Mouse (Mus musculus): ENCODE measurements around the gene Isg20. TPM values are rescaled to one million over a fixed set of nuclear protein-coding genes. Genes with fewer than 3 reads are reported as not detected.

Gene Isg20
- total RNA-seq, 2 experiments from 2014 or later: 7.7 to 35.0 TPM

DNA sequence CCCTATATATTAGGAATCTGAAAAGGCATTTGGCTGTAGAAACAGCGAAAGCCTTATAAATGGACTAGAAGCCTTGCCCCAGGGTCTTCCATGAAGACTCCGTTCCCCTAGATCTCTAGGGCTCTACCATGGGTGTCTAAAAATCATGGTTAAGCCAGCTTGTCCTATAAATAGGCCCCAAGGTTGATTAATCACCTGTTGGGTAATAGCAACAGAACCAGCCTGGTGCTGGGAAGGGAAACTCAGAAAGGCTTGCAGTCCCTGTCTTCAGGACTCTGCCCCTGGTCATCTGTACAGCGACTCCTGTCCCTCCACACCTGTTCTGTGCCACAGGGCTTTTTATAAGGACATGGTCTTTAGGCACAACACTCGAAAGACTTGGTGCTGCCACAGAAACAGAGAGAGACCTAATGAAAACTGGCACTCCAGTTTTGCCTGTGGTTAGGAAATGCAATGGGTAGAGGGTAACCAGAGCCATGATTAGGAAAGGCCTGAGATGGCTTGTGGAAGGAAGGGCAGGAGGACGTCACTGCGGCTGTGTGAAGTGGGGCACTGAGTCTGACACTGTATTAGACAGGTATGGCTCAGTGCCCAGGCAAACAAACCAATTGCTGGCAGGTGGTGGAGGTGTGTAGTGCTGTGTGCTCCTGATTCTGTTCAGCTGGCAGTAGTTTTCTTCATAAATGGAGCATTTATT, 9.9 kb upstream of the Isg20 start:
- peak; percentile 84 for ATAC-seq (replicated peaks; ENCODE audit: poor library complexity)

DNA sequence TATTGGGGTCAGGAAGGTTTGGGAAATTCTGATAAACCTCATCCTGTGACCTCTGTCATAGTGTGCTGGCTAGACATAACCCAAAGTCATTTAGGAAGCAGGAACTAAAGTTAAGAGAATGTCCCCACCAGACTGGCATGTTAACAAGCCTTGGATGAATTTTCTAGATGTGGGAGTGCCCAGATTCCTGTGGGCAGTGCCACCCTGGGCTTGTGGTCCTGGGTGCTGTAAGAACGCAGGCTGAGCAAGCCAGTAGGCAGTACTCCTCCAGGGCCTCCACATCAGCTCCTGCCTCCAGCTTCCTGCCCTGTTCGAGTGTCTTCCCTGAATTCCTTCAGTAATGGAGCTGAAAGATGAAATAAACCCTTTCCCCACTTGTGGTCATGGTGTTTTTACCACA, 9.0 kb upstream of the Isg20 start:
- ATAC-seq (replicated peaks; ENCODE audit: poor library complexity): no peak

DNA sequence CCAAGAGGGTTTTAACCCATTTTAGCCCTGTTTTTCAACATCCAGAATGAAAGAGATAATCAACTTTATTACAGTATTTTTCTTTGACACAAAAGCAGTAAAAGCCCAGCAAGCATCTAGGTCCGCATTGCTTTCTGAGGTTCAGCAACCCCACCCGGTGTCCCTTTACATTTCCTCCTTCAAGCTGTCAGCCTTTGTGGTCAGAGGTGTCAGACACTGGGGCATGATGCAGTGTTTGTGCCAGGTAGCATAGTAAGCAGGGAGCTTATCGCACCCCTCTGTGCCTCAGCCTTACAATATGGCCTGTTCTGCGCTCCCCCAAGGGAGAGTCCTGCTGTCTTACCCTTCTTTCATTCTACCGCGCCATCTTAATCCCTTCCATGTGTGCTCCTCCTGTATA, 4.2 kb upstream of the Isg20 start:
- ATAC-seq (replicated peaks; ENCODE audit: poor library complexity): no peak

DNA sequence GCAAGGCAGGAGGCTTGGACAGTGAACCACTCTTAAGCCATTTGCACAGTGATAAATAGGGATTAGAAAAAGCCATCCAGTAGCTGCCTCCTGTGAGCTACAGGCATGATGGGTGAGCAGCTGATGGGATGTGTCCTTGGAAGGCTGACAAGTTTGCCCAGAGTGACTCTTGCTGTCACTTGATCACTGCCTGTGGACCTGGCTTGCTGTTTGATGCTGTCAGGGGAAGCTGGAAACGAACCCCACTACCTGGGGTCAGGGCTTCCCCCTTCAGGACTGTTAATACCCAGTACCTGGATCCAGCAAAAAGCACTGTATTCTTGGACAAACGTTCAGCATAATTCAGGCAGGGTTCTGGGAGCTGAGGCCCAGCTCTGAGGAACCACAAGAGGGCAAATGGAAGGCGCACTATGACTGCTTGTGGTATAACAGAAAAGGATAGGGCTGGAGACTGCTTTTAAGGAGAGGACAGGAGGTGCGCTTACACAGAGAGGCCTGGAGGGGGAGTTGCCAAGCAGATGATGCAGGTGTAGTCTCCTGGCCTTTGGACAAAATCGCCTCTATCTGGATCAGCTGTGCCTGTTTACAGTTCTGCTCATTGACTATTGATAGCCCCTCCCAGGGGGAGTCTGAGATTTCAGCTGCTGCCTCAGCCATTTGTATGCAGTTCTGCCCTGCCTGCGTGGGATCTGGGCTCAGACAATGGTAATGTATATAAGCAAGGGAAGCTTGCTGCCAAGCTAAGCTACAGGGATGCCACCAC, 2.7 kb upstream of the Isg20 start:
- peak; percentile 29 for ATAC-seq (replicated peaks; ENCODE audit: poor library complexity)

DNA sequence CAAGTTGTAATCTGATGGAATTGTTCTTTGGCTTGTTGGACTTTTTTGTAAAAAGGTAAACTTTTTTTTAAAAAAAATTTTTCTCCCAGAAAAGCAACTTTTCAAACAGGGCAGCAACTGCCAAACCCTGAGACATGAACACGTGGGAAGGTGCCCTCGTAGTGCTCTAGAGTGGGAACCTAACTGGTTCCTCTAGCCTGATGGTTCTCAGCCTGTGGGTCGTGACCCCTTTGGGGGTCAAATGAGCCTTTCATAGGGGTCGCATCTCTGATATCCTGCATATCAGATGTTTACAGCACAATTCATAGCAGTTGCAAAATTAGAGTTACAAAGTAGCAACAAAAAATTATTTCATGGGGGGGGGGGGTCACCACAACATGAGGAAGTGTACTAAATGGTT, 2.0 kb upstream of the Isg20 start:
- no peak for ATAC-seq (replicated peaks; ENCODE audit: poor library complexity)

DNA sequence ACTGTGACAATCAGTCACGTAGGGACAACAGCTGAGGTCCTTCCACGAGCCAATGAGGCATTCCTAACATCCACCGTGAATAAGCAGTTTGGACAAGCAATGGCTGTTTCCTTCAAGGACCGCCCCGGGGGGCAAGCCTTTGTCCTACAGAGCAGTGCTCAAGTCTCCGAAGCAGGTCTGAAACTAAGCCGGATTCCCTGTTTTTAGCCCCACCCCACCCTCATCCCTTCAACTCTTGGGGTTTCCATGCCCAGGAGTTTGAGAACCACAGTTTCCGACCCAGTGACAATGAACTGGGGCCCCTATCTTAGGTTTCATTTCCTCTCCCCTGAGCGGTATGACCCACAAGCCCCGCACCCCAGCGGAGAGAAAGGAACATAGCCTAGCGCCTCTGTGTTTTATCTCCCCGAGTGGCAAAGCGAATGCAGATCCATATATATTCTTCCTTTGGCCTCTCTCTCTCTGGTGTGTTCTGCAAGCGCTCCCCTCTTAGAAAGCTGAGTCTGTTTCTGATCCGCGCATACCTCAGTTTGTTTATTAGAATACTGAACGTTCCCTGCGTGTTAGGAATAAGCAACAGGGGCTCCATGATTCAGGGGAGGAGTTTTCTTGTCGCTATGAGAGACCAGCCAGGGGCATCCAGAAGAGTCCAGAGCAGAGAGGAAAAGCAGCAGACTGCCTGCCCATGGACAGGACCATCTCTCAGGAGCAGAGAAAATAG, 811 bp upstream of the Isg20 start:
- peak; percentile 45 for ATAC-seq (replicated peaks; ENCODE audit: poor library complexity)

DNA sequence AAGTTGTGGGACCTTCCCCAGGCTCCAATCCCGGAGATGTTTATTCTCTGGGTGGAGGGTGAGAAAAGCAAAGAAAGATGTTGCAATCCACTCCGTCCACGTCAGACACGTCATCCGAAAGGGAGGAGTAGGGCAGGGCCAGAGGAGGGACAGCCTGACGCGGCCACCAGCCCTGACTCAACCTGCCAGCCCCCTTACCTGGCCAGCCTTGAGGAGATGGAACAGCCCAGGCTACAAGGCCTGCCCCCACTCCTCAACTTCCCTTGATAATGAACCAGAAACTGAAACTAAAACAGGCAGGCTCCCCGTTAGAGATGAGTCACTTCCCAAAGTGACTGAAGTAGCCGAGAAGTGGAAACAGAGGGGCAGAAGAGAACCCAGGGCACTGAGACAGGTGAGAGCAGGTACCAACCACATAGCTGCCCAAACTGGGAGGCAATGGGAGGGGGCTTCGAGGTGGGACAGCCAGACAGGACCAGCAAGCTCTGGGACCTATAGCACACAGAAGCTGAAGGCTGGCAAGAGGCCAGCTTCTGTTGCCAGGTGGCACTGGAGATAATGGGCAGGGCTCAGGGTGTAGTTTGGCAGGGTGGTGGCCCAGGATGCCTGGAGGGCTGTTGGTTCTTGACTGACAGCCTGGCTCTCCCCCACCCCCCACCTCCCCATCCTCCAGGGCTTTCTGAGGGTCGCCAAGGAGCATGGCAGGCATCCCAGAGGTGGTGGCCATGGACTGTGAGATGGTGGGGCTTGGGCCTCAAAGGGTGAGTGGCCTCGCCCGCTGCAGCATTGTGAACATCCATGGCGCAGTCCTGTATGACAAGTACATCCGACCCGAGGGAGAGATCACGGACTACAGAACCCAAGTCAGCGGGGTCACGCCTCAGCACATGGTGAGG, 673 bp downstream of the Isg20 start:
- peak; percentile 53 for ATAC-seq (replicated peaks; ENCODE audit: poor library complexity)

DNA sequence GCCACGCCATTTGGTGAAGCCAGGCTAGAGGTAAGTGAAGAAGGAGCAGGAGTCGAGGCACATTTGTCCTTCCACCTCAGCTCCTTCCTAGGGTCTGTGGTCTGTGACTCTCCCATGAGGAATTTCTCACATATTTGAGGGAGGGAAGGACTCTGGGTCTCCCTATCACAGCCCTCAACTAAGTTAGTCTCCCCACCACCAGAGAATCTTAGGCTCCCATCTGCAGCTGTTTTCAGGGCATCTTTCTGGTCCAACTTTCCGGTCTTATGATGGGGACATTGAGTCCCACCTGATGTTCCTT, 1.3 kb downstream of the Isg20 start:
- no peak for ATAC-seq (replicated peaks; ENCODE audit: poor library complexity)

DNA sequence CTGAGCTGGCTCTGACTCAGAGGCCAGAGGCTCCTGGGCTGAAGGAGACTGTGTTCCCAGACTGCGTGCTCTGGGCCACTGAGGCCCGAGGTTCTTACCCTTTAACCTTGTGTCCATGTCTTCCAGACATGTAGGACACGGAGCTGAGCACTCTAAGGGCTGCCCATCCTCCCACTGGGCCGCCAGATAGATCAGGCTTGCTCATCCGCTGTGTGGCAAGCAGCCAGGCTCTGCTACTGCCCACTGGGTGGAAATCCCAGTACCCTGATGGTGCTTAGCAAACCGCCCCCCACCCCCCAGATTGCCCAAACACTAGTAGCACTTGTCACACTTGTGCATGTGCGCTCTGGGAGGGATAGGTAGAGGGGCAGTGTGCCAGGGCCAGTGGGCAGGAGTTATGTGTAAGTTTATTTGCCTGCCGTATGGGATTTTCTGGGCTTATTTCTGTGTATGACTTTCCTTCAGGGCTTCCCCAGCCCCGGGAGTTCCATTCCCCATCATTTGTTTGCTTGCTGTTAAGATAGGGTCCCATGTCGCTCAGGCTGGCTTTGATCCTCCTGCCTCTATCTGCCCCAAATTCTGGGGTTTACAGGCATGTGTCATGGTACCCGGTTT, 1.8 kb downstream of the Isg20 start:
- ATAC-seq (replicated peaks; ENCODE audit: poor library complexity): no peak

DNA sequence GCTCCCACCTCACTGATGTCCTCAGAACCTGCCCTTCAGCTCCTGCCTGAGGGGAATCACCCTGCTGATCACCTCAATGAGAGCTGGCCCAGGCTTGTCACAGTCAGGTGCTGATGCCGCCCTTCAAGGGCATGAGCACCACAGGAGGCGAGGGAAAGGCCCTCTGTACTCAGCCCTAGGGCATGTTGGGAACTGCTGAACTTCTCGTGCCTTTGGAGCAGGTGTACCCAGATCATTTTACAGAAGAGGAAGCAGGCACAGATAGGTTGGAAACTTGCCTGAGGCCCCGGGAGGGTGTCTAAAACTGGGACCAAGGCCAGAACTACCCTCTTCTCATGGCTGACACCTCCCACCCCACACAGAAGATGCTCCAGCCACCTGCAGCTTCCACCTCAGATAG, 5.5 kb downstream of the Isg20 start:
- ATAC-seq (replicated peaks; ENCODE audit: poor library complexity): 0 out of 2 replicates have a peak, but pooled peaks have one; percentile 8

DNA sequence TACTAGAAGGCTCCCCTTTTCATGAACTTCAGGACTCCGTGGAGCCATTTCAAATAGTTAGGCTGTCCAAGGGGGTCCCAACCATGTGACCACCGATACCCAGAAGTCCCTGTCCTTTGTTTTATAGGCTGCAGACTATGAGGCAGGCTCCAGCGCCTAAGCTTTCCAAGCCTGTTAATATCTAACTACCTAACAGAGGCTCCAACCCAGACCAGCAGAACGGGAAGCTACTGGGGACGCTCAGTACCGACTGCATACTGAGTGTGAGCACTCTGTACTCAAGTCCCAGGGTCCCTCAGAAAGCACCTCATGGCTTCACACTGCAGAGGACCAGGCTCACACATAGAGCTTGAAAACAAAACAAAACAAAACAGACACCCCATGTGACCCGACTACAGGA, 9.3 kb downstream of the Isg20 start:
- no peak for ATAC-seq (replicated peaks; ENCODE audit: poor library complexity)

DNA sequence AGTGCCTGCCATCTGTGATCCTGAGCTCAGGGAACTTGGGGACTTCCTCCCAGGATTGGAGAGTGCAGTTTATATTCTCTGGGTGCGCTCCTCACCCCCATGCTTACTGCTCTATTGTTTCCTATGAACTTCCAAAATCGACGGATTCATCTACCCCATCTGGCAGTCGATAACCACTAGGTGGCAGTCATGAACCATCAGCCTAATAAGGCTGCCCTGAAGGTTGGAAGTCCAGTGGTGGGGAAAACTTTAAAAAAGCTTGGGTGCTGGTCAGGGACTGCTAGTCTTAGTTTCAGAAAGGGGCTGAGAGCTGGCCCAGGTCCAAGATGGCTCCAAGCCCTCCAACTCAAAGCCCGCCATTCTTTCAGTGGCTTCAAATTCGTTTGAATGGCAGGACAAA, 11.1 kb downstream of the Isg20 start:
- ATAC-seq (replicated peaks; ENCODE audit: poor library complexity): peak; percentile 83

DNA sequence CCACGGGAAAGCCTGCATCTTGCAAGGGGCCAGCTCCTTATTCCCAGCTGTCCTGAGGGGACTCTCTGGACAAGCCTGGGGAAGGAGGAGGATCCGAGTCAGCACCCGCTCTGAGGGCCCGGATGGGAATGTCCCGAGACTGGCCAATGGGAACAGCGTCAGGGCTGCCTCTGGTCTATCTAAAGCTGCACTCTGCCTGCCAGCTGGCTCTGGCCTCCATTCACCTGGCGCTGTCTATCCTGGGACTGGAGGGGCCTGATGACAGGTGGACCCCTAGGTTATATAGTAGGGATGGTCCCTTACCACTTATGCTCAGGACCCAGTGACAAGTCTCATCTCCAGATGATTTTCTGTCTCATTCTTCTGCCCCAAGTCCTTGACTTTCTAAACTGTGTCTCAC, 11.6 kb downstream of the Isg20 start:
- no peak for ATAC-seq (replicated peaks; ENCODE audit: poor library complexity)

DNA sequence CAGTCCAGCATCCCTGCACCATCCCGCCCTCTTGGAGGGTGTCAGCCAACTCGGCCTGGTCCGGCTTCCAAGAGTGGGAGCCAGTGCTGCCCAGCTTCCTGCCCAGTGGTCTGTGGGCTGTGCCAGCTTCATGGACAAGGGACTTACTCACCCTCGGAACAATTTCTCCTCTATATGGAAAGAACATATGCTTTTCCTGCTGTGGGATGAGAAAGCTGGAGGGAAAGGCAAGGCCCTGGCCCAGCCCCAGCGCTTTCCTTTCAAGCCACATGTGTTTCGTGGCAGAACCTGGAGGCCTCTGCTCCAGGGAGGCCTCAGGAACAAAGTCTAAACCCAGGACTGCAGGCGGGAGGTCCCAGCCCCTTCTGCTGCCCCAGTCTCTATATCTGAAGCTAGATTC, 12.5 kb downstream of the Isg20 start:
- no peak for ATAC-seq (replicated peaks; ENCODE audit: poor library complexity)

DNA sequence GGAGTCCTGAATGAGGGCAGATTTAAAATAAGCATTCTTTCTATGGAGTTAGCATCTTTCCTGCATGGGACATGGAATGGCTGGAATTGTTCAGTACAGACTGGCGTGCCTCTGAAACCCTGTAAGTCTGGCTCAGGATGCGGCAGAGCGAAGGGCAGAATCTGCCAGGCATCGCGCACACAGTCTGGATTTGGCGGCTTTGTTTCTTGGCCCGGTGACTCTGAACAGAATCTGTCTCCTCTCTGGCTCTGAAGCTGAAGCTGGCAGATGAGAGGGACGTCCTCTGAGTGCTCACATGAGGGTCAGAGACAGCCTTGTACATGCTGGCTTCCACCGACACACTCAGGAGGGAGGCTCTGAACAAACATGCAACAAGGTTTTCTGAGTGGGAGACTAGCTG, 12.9 kb downstream of the Isg20 start:
- no peak for ATAC-seq (replicated peaks; ENCODE audit: poor library complexity)

DNA sequence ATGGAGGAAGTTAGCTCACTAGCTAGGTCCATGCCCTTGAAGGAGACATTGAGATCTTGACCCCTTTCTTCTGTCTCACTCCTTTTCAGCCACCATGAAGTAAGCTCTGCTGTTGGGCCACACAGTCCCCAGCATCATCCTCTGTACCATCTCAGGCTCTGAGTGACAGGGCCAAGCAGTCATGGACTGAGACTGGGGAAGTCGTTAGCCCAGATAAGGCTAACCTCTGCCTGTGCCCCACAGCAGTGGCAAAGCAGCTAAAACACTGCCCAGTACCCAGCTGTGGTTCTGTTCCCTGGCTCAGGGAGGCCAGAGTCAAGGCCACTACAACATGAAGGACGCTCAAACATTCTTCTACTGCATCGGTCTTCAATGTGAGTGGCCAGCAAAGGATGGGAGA, 14.0 kb downstream of the Isg20 start:
- 0 out of 2 replicates have a peak, but pooled peaks have one; percentile 29 for ATAC-seq (replicated peaks; ENCODE audit: poor library complexity)

DNA sequence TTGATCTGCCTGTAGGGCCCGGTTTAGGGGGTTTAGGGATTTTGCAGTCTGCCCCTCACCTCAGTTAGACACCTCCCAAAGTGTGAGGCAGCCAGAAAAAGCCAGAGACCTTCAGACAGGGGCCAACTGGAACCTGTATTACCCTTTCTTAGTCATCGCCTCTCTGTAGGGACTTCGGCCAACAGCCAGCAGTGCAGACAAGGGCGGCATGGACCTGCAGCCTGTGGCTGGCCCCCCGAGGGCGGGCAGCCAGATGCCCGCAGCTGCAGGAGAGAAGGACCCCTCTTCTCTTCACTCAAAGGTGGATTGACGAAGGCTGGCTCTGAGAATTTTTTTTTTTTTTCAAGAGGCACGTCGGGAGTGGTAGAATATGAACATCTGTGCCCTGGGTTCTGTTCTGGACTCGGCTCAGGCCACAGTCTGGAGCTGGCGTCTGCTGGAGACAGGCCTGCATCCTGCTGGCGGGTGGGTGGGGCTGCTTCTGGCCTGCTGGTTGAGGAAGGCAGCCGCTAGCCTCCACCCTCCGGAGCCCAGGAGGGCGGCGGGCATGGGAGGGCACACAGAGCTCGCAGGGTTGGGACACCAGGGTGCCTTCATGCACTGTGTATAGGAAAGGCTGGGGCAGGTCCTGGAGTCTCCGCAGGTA, 25.9 kb downstream of the Isg20 start:
- ATAC-seq (replicated peaks; ENCODE audit: poor library complexity): peak; percentile 23; the same call in 1 of the 2 replicates

DNA sequence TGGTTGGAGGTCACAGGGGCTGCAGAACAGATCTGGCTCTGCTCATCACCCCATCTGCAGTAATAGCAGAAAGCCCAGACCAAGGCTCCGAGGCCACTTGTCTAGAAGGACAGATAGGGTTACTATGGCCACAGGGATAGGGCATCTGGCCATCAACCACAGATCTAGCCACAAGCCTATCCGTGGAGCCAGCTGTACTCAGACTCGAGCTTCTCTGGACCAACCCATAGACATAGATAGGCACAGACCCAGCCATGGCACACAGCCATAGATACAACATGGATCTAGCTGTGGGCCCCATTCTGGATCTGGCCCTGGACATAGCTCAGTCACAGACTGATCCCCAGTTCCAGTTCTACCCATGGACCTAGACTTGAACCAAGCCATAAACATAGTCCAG, 27.7 kb downstream of the Isg20 start:
- peak; percentile 80 for ATAC-seq (replicated peaks; ENCODE audit: poor library complexity)

DNA sequence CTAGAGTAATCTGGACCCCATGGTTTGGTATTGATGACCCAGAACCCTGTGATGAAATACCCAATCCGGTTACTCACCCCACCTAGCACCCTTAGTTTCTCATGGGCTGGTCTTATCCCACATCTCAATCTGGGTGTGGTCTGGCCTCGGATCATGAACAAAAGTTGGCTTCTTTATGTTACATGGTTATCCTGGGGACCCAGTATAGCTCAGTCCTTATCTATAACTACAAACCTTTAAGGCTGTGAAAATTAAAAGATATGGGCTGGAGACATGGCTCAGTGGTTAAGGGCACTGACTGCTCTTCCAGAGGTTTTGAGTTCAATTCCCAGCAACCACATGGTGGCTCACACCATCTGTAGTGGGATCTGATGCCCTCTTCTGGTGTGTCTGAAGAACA, 29.3 kb downstream of the Isg20 start:
- peak; percentile 51 for ATAC-seq (replicated peaks; ENCODE audit: poor library complexity)

All from megakaryocyte progenitor cell, adult 5-6 weeks (primary cell).